Mouse (Mus musculus): ENCODE data around the gene Card10. TPM values are rescaled to one million over a fixed set of nuclear protein-coding genes. Genes with fewer than 3 reads are reported as not detected.

The Card10 gene
- polyA plus RNA-seq, 1 experiment from 2014 or later = 9.5 TPM

DNA sequence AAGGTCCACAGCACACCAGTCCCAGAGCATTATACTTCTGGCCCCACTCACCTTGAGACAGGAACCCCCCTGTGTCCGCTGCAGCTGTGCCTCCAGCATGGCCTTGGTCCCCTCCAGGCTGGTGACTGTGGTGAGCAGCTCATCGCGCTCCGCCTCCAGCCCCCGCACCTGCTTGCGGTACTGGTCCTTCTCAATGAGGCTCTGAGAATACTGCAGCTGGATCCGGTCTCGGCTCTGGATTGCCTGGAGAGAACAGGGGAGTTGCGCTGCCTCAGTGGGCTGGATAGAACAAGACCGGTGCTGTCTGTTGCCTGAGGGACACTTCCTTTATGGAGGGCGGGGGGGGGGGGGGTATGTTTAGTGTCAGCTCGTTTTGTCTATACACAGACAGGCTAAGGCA is 11.9 kb downstream of the Card10 start:
- Histone ChIP-seq H3K27ac (peak overlapping the region; percentile 60), H3K4me2 (no peak overlapping the region), H3K36me3 (peaks cover 37% of the 10 kb centered on the region), H3K4me1 (peaks cover 40% of the 10 kb centered on the region), H3K9me3 (replicated peaks) (no peaks in the 10 kb centered on the region), H3K9ac (no peak overlapping the region), H3K4me3 (replicated peaks) (no peak overlapping the region), H3K27me3 (peaks cover 40% of the 10 kb centered on the region)
- ATAC-seq (replicated peaks; ENCODE audit: low FRiP score) = no peak
- WGBS = 79% methylated on average over 12 of the region's 12 CpGs

DNA sequence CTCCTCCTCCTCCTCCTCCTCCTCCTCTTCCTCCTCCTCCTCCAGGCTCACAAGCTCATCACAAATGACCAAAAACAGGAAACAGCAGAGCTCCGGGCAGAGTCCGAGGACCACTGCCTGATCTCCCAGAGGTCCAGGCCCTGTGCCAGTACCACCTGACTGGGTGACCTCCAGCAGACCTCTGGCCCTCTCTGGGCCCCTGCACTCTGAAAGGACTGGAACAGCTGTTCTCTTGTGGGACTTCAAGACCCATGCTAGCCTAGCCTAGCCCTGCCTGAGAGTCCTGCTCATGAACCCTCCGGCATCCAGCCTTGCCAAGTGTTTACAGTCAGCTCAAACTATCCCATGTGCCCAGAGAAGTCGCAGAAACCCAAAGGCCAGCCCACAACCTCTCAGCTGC is 12.4 kb downstream of the Card10 start:
- no peak overlapping the region for H3K9ac ChIP-seq
- peaks cover 38% of the 10 kb centered on the region for H3K27me3 ChIP-seq
- peaks cover 37% of the 10 kb centered on the region for H3K4me1 ChIP-seq
- H3K27ac ChIP-seq = peak overlapping the region; percentile 60
- H3K36me3 ChIP-seq = peaks cover 37% of the 10 kb centered on the region
- no peak overlapping the region for H3K4me2 ChIP-seq
- ATAC-seq (replicated peaks; ENCODE audit: low FRiP score) = no peak
- H3K4me3 ChIP-seq (replicated peaks) = no peak overlapping the region
- 39% methylated on average over 4 of the region's 4 CpGs for WGBS
- H3K9me3 ChIP-seq (replicated peaks) = no peaks in the 10 kb centered on the region

DNA sequence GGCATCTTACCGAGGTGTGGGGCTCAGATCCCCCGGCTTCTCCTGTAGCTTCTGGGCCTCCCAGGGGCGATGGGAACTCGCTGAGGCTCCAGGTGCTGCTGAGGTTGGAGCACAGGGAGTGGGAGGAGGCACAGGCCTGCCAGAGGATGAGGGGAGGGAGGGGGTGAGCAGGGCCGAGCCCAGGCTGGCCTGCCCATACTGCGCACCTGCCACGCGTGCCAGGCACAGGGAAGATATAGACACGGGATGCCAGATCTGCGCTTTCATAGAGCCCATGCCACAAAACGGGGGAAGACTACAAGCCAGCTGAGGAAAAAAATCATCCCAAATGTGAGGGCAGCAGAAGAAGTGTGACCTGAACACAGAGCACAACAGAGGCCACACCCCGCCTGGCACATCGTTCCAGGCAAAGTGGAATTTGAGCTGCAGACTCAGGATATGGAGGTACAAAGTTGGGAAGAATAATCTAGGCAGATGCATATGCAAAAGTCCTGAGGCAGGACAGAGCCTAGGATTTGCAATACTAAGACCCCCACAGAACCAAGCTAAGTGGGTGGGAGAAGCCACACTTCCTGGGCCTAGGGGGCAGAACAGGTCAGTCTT is 13.0 kb downstream of the Card10 start:
- Histone ChIP-seq H3K36me3 (peaks cover 42% of the 10 kb centered on the region), H3K9ac (no peak overlapping the region), H3K4me2 (no peak overlapping the region), H3K27ac (no peak overlapping the region), H3K27me3 (peaks cover 32% of the 10 kb centered on the region), H3K4me3 (replicated peaks) (no peak overlapping the region), H3K9me3 (replicated peaks) (no peaks in the 10 kb centered on the region), H3K4me1 (peaks cover 31% of the 10 kb centered on the region)
- no peak for ATAC-seq (replicated peaks; ENCODE audit: low FRiP score)
- 87% methylated on average over 13 of the region's 13 CpGs for WGBS

DNA sequence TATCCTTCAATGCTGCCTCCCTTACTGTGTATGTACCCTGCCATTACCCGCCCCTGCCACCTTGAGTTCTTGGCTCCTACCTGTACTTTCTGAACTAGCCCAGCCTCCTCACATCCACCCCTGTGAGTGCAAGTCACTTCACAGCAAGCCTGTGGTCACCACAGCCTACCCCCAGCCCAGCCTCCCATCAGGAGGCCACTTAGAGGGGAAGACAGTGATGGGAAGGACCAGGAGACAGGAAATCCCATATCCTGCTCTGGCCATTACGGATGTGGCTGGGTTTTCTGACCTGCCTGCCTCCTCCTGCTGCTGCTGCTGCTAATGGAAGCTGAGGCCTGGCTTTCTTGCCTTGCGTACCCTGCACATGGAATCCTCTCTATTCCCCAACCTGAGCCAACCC is 14.8 kb downstream of the Card10 start:
- WGBS = 67% methylated on average over 3 of the region's 3 CpGs
- no peak for ATAC-seq (replicated peaks; ENCODE audit: low FRiP score)

DNA sequence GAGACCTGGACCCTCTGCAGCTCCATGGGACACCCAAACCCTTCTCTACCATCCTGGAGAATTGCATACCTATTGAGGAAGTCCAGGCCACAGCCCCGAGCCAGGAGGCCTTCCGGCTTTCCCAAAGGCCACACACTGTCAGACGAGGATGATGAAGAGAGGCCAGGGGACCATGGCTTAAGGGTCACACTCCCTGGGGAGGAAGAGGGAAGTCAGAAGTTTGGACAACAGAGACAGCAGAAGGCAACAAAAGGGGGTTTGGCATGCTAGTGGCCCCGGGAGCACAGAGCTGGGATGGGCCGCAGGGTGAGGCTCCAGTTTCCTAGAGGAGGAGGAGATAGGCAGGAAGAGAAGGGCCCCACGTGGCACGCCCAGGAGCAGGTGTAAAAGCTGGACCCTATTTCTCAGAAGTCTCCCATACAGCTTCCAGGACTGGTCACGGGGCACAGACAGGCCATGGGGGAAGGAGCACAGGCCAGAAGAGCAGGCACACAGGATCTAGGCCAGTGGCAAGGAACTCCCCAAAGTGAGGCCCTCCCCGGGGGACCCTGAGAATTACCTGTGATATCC is 15.5 kb downstream of the Card10 start:
- Histone ChIP-seq H3K4me3 (replicated peaks) (no peak overlapping the region), H3K36me3 (peaks cover 45% of the 10 kb centered on the region), H3K9ac (no peak overlapping the region), H3K27ac (peak overlapping the region; percentile 43), H3K27me3 (peaks cover 8% of the 10 kb centered on the region; the same call in 1 of the 2 replicates), H3K4me2 (no peak overlapping the region), H3K4me1 (peaks cover 31% of the 10 kb centered on the region), H3K9me3 (replicated peaks) (no peaks in the 10 kb centered on the region)
- 48% methylated on average over 9 of the region's 9 CpGs for WGBS
- ATAC-seq (replicated peaks; ENCODE audit: low FRiP score) = no peak

More for the DNA sequence above, 14.8 kb downstream of the Card10 start:
- no peak overlapping the region for H3K4me3 ChIP-seq (replicated peaks)
- H3K4me1 ChIP-seq = peaks cover 31% of the 10 kb centered on the region
- H3K9me3 ChIP-seq (replicated peaks) = no peaks in the 10 kb centered on the region
- peak overlapping the region; percentile 43 for H3K27ac ChIP-seq
- H3K4me2 ChIP-seq = no peak overlapping the region
- H3K27me3 ChIP-seq = peaks cover 15% of the 10 kb centered on the region; the same call in 1 of the 2 replicates
- H3K36me3 ChIP-seq = peaks cover 45% of the 10 kb centered on the region
- H3K9ac ChIP-seq = no peak overlapping the region

DNA sequence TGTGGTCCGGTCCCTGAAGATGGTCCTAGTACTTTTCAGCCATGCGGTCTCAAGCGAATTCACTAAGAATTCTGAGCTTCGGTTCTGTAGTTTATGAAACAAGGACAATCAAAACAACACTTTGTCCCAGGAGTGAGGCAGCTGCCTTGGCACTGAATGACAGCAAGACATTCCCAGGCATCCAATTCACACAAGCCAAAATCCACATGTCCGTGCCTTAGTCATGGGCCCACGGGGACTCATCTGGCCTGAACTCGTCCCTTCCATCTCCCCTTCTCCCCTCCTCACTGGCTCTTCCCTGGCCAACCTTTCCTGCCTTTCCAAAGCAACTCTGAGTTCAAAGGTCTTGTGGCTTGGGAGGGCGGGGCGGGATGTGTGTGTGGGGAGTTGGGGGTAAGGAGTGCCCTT is 16.4 kb downstream of the Card10 start:
- no peak for ATAC-seq (replicated peaks; ENCODE audit: low FRiP score)
- H3K9ac ChIP-seq = no peak overlapping the region
- no peaks in the 10 kb centered on the region; the same call in 1 of the 2 replicates for H3K27me3 ChIP-seq
- no peaks in the 10 kb centered on the region for H3K9me3 ChIP-seq (replicated peaks)
- no peak overlapping the region for H3K4me2 ChIP-seq
- no peak overlapping the region for H3K4me3 ChIP-seq (replicated peaks)
- H3K4me1 ChIP-seq = peaks cover 31% of the 10 kb centered on the region
- H3K36me3 ChIP-seq = peaks cover 40% of the 10 kb centered on the region
- 79% methylated on average over 9 of the region's 9 CpGs for WGBS
- H3K27ac ChIP-seq = peak overlapping the region; percentile 43

DNA sequence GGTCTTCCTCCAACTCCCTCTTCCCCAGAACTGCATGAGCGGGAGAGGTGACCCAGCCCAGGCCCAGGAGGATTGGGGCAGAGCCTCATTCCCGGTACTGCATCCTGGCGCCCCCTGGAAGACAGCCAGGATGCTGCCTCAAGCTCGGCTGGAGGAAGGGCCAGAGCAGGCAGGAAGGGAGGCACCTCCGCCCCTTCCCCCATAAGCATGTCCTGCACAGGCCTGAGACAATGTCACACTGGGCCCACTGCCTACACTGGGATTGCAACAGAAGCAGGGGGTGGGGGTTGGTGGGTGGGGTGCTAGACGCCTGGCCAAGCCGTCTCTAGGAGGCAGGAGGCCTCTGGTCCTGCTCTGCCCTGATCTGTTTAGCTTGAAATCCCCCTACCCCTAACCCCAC is 16.9 kb downstream of the Card10 start:
- WGBS = 36% methylated on average over 7 of the region's 7 CpGs
- Histone ChIP-seq H3K36me3 (peaks cover 39% of the 10 kb centered on the region), H3K4me1 (peaks cover 30% of the 10 kb centered on the region), H3K27ac (peak overlapping the region; percentile 45), H3K4me3 (replicated peaks) (no peak overlapping the region), H3K27me3 (no peaks in the 10 kb centered on the region; the same call in 1 of the 2 replicates), H3K9me3 (replicated peaks) (no peaks in the 10 kb centered on the region), H3K4me2 (no peak overlapping the region), H3K9ac (no peak overlapping the region)
- peak; percentile 50; the same call in 1 of the 2 replicates for ATAC-seq (replicated peaks; ENCODE audit: low FRiP score)

DNA sequence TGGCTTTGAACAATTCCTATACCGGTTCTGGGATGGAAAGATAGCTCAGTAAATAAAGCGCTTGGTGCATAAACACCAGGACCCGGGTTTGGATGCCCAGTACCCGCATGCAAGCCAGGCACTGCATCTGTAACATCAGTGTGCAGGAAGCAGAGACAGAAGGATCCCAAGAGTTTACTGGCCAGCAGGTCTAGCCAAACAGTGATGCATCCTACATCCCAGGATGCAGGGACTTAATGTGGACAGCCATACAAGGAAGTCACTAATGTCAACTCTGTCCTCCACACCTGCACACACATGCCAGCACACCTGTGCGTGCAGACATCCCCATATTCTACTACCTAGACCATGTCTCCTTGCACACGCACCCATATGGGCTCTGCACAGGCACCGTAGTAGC is 17.6 kb downstream of the Card10 start:
- no peak overlapping the region for H3K9ac ChIP-seq
- ATAC-seq (replicated peaks; ENCODE audit: low FRiP score) = no peak
- peak overlapping the region; percentile 45; the same call in 1 of the 2 replicates for H3K27ac ChIP-seq
- no peak overlapping the region for H3K4me2 ChIP-seq
- H3K4me1 ChIP-seq = peaks cover 24% of the 10 kb centered on the region
- H3K9me3 ChIP-seq (replicated peaks) = no peaks in the 10 kb centered on the region
- no peak overlapping the region for H3K4me3 ChIP-seq (replicated peaks)
- H3K27me3 ChIP-seq = no peaks in the 10 kb centered on the region; the same call in 1 of the 2 replicates
- WGBS = 92% methylated on average over 7 of the region's 7 CpGs
- peaks cover 37% of the 10 kb centered on the region for H3K36me3 ChIP-seq

DNA sequence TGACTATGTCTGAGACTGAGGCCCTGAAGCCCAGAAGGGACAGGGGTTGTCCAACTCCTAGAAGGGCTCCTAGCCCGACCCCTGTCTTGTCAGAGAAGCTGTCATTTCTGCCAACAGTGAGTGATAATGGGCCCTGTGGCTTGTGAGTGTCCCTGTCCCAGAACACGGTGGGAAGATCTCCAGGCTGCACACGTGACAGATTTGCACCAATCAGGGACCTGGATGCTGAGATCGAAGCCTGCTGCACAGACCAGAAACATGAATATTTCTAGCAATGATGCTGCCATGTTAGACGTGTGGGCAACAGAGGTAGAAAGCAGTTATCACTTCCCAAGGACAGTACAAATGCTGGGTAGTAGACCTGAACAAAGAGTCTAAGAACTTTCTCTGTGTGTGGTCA is 18.3 kb downstream of the Card10 start:
- no peak overlapping the region for H3K4me2 ChIP-seq
- no peak overlapping the region for H3K9ac ChIP-seq
- H3K4me3 ChIP-seq (replicated peaks) = no peak overlapping the region
- peaks cover 24% of the 10 kb centered on the region for H3K4me1 ChIP-seq
- peaks cover 35% of the 10 kb centered on the region for H3K36me3 ChIP-seq
- no peaks in the 10 kb centered on the region; the same call in 1 of the 2 replicates for H3K27me3 ChIP-seq
- 73% methylated on average over 5 of the region's 5 CpGs for WGBS
- no peaks in the 10 kb centered on the region for H3K9me3 ChIP-seq (replicated peaks)
- no peak for ATAC-seq (replicated peaks; ENCODE audit: low FRiP score)
- no peak overlapping the region for H3K27ac ChIP-seq

DNA sequence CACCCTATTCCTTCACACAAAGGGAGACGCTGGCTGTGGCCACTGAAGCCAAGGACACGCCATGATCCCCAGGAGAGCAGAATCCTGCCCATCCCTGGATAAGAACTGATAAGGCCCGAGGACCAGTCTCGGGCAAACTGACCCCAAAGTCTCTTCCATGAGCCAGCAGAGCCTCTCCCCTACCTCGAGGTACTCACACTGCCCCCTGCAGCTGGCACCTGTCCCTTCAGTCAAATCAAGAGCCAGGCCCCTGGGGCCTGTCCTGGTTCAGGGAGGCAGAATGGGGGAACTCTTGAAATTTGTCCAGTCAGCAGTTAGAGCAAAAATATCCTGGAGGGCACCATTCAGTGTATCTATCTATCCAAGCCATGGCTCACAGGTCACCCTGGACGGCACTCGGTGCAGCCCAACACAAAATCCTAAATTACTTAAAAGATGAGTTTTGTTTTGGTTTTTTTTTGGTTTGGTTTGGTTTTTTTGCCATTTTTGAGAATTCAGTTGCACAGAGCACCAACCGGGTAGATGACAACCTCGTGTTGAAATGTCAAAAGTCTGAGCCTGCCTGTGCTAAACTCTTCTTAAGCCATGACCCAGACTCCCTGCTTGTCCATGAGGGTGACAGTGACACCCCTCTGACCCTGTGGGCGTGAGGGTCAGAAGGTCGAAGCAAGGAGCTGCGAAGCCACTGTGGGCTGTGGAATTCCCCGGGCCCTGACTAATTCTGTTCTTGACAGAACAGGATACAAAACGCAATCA is 20.3 kb downstream of the Card10 start:
- Histone ChIP-seq H3K36me3 (peaks cover 25% of the 10 kb centered on the region; the same call in 1 of the 2 replicates), H3K27me3 (no peaks in the 10 kb centered on the region), H3K9me3 (replicated peaks) (no peaks in the 10 kb centered on the region), H3K9ac (no peak overlapping the region), H3K4me1 (peaks cover 28% of the 10 kb centered on the region), H3K4me2 (no peak overlapping the region), H3K27ac (no peak overlapping the region), H3K4me3 (replicated peaks) (no peak overlapping the region)
- 74% methylated on average over 14 of the region's 14 CpGs for WGBS
- no peak for ATAC-seq (replicated peaks; ENCODE audit: low FRiP score)

DNA sequence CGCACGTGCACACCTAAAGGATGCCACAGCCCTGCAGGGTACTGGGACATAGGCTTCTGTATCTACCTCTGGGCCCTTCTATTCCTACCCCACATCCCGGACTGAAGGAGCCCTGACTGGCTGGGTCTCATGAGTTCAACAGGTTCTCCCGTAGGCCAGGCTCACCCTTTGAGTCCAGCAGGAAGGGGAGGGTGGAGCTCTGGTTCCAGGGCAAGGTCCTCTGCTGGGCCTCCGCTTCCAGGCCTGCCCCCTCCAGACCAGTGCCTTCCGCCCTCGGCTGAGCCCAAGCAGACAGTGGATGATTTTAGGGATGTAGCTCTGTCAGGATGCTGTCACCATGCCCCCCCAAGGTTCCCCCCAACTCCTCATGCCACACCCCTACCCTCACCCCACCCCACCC is 21.9 kb downstream of the Card10 start:
- no peak for ATAC-seq (replicated peaks; ENCODE audit: low FRiP score)
- no peak overlapping the region for H3K9ac ChIP-seq
- 79% methylated on average over 7 of the region's 7 CpGs for WGBS

DNA sequence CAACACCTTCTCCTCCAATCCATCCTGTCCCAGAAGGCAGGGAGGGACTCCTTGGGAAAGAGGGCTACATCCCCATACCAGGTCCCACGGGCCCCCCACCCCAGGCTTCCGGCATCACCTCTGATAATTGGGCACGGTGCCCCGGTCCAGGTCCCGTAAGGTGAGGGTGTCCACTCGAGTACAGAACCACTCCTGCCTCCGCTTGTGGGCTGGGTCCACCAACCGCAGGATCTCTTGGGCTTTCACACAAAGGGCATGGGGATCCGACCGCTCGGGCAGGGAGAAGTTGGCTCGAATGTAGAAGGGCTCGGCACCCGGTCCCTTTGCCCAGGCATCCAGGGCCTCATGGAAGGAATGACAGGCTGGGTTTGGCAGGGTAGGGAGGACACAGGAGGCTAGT is 22.5 kb downstream of the Card10 start:
- no peak overlapping the region for H3K9ac ChIP-seq
- no peaks in the 10 kb centered on the region; the same call in 1 of the 2 replicates for H3K9me3 ChIP-seq (replicated peaks)
- no peaks in the 10 kb centered on the region for H3K27me3 ChIP-seq
- H3K4me2 ChIP-seq = no peak overlapping the region
- 92% methylated on average over 14 of the region's 14 CpGs for WGBS
- H3K4me1 ChIP-seq = peaks cover 10% of the 10 kb centered on the region
- H3K4me3 ChIP-seq (replicated peaks) = no peak overlapping the region
- H3K27ac ChIP-seq = no peak overlapping the region
- peaks cover 36% of the 10 kb centered on the region for H3K36me3 ChIP-seq
- no peak for ATAC-seq (replicated peaks; ENCODE audit: low FRiP score)

More for the DNA sequence above, 21.9 kb downstream of the Card10 start:
- Histone ChIP-seq H3K4me3 (replicated peaks) (no peak overlapping the region), H3K9me3 (replicated peaks) (no peaks in the 10 kb centered on the region; the same call in 1 of the 2 replicates), H3K4me1 (peaks cover 11% of the 10 kb centered on the region), H3K27ac (no peak overlapping the region), H3K27me3 (no peaks in the 10 kb centered on the region), H3K36me3 (peaks cover 30% of the 10 kb centered on the region), H3K4me2 (no peak overlapping the region)
